Mouse (Mus musculus): ENCODE measurements at regions not wholly inside any gene's neighbourhood (a gene's known extent, or its start where the extent isn't known, plus 50 kb on each side); places are given as distances from the start of the nearest gene placed in this dataset.
A peak's percentile ranks its signal among the peaks of the same experiment; 100 is the strongest.

DNA sequence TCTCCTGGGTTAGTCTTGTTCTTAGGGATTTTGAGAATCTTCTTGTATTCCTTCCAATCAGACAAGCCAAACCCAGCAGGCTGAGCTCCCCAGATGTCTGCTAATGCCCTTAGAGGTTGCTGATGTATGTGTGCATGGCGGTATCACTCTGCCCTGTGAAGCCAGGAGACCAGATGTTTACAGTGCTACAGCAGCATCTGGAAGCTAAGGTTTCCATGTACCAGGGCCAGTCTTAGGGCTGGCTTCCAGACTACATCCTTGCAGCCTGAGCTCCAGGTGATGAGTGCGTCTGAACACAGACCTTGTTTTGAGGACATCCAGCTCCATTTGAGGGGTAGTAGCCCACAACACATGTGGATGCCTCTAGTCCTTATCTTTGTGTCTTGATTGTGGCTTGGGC, 241.7 kb downstream of the Ttc32 start:
- no peak for DNase-seq

DNA sequence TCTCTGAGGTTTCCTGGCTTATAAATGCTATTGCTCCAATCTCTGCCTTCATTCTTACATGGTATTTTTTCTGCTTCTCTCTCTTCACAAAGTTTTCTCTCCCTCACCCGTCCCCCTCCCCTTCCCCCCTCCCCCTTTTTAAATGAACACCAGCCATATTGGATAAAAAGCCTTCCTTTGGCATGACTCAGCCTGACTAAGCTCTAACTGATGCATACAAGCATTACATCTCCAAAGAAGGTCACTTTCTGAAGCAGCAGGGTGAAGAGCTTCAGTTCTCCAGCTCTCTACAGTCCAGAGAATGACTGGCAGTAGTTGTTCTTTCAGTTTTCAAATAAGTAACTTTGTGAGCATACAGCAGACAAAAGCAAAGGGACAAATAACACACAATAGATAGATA, 244.4 kb downstream of the Ttc32 start:
- DNase-seq: no peak

DNA sequence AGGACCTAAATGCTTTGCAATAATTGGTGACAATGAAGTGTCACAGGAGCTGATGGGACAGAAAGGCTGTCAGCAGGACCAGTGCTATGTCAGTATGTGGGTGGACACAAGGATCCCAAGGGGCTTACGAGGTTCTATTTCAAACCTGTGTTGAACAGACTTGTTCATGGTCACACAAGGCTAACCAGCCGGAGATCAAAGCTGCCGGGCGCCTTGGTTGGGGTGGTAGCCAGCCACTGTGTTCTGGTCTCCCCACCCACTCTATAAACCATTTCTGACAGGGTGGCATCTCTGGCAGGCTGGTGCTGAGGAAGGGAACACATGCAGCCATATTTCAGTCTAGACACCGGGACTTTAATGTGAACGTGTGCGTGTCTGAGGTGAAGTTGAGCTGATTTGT, 245.9 kb downstream of the Ttc32 start:
- no peak for DNase-seq

DNA sequence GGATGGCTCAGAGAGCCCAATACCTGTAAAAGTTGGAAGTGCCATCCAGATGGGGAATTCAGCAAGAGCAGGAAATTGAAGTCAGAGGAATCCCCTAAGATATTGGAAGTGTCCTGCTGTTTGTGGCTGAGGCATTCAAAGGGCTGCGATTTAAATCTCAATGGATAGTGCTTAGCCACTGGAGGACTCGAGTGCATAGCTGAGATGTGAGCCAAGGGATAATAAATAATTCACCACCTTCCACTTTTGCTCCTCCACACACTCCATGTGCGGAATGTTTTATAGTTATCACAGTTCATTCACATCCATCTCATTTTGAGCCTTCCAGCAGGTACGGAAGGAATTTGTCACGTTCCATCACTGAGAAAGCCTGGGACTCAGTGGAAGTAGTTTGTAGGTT, 248.9 kb downstream of the Ttc32 start:
- DNase-seq: no peak

DNA sequence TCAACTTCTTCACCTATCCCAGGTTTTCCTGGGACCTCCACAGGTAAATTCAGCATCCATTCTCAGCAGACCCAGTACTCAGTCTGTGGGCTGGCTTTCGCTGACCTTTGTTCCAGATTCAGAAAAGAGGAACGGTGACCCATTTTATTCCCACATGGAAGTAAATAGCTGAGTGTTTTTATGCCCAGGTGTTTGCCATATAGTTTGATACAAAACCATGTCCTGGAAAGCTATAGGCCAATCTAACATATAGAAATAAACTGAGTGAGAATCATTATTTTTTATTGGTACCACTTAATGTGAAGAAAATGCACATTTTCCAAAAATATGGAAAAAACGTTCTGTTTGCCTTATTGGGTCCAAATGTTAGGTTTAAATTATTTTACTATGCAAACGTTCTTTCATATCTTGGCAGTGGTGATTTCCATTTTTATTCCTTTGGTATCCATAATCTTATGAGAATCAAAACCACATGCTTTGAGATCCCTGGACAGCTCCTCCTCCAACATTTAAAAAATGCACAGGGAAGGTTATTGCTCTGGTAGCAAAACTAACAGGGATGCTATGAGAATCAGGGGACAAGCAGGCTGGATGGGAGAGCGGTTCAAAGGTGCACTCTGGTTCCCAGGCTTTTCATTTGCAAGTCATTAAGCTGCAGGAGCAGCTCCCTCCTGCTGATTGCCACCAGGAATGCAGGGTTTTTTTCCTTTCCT, 250.3 kb downstream of the Ttc32 start:
- no peak for DNase-seq

DNA sequence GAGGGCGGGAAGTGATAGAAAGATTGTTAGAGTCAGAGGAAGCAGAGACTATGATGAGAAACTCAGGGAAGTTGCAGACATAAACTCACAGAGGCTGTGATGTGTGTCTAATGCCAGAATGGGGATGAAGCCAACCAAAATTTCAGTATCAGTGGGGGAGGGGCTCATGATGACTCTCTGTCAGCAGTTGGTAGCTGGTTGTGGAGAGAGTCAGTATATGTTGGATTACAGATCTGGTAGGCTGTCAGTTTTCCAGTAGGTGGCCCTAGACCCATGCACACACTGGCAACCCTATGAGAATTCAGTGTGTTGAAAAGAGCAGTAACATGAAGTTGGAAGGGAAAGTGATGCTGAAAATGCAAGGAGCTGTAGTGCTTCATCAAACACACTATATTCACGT, 257.5 kb downstream of the Ttc32 start:
- no peak for DNase-seq

DNA sequence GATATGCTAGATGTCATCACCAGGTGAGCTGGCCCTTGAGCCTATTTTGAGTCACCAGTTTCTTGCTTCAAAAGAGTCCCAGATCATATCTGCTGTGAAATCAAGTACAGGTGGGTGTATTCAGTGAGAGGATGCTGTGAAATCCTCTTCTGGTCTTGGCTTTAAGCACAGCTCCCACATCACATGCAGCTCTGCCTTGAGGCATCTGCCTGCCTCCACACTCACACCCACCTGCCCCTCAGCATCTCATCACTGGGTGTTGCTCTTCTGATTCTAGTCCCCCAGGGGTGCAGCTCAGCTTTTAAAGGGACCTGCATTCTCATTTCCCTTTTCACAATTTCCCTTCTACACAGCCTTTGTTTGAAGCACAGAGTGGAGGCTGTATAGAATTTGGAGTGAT, 262.9 kb downstream of the Ttc32 start:
- no peak for DNase-seq

DNA sequence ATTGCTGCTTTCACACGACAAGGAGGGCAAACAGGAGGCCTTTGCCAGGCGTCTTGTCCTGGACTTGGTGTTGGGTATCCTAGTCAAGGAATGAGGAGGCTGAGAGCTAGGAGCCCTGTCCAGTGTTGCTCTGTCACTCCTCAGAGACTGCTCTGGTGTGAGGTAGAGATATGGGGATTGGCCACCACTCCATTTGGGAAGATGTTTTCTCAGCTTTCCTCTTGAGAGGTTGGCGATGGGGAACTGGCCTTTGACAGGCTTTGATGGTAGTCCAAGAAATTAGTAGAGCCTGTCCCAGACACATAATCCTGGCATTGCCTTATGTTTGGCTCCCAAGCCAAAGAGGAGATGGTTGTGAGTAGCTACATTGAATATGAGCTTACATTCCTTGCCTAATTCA, 265.4 kb downstream of the Ttc32 start:
- DNase-seq: no peak

DNA sequence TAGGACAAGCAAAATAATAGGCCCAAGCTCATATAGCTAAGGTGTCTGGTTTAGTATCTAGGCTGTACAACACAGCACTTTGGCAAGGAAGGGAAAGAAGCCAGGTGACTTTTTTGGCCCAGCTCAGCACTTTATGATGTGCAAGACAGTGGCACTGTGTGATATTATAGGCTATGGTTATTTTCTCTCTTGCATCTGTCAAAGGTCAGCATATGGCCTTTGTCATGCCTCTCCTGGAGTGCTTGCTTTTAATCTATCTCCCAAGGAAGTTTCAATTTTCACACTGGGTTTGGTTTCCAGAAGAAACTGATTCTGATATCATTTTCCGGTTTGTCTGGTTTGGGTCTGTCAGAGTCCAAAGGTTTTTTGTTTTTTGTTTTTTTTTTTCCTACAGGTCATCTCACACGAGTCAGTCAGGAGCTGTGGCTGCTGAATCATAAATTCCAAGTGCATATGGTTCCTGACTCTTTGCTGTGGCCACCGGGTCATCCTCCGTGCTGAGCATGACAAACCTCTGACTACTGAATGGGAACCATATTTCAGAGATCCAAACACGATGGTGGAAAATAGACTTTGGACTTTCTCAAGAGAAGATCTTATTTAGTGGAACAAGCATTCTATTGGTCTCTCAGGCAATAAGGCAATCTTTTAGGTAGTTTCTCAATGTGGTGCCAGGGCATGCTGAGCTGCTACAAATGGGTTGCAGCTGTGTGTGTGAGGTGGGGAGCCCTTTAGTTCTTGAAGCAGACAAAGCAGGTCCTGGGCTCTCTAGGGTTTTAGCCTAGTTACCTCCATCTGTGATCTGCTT, 269.3 kb downstream of the Ttc32 start:
- no peak for DNase-seq

DNA sequence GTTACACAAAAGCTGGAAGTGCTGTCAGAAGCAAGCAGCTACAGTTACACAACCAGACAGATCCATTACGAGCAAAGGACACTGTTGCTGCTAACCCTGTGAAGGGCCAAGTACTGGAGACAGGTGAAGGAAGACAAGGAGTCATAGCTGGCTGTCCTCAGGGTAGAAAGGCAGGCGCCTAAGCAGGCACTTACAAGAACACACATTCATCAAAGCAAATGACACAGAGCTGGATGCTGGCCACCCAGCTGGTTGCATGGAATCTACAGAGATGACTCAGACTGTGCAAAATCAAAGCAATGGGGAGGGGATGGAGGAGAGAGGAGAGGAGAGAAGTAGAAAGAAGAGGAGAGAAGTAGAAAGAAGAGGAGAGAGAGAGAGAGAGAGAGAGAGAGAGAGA, 265.8 kb upstream of the Osr1 start:
- no peak for DNase-seq

DNA sequence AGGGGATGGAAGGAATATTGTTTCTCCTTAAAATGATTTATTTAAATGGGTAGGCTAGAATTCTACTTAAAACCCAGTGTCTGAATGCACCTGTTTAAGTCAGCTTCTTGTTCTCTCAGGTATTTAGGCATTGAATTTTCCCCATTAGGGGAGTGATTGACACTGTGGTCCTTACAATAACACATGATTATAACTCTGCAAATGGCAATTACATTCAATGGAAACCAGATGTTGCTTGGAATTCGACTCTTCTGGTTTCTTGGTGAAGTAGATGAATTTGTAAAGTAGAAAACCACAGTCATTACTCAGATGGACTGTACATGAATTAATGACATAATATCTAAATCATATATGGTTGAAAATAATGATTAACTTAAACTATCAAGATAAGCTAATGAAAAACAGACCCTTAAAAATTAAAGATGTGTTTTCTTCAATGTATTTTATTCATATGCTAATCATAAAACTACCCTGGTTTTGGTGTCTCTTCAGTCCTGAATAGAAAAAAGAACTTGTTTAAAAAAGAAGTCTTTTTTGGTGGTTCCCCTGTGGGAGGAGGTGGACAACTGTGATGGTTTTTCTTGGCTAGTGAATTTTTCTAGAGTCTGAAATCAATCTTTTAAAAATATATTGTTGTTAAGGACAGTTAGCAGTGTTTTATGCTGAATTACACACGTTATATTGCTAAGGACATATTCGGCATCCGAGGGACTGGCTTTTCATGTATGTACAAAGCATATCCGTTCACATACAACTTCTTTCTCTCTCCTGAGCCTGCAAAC, 231.8 kb upstream of the Osr1 start:
- DNase-seq: no peak

DNA sequence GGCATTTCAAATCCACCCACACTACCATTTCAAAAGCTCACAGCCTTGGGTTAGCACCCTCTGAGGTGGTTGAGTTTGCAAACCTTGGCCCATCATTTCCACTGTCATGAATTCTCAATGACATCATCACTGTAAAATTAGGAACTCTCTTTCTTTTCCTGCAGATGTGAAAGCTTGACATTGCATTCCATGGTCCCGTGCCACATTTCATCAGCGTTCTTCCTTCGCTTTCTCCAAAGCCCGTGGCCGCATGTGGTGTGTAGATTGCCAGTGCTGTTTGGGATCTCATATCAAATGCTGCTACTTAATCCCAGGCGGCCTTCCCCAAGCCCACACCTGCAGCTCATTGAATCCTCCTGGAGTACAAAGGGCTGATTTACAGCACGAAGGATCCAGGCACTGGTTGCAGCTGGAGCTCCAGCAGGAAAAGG, 231.1 kb upstream of the Osr1 start:
- no peak for DNase-seq

DNA sequence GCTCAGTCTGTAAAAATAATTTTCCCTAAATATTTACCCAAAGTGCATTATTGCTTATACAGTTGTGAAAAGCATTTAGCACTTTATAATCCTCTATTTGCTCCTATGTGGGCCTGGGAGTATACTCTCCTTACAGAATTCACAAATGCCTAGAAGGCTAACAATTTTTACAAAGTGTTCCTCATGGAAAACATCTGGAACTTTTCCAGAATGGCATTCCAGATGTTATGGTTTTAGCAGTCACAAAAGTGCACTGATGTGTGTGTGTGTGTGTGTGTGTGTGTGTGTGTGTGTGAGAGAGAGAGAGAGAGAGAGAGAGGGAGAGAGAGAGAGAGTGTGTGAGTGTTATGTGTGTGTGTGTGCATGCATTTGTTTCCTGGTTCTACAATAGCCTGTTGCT, 229.1 kb upstream of the Osr1 start:
- no peak for DNase-seq

DNA sequence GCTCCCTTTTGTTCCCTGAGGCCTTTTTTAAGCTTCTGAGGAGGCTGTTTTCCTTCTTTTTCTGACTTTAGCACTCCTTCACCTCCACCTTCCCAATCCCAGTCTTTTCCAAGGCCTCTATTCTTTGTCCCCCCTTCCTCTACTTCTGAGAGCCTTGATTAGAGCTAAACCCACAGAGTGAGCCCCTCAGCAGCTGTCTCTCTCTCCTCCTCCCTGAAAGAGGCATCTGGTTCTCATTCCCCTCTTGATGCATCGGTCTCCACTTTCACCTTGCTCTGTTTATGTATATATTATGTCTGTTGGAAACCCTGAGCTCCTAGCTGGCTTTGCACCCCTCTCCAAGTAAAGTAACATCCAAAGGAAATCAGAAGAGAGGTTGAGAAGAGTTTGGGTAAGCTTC, 224.6 kb upstream of the Osr1 start:
- DNase-seq: no peak

DNA sequence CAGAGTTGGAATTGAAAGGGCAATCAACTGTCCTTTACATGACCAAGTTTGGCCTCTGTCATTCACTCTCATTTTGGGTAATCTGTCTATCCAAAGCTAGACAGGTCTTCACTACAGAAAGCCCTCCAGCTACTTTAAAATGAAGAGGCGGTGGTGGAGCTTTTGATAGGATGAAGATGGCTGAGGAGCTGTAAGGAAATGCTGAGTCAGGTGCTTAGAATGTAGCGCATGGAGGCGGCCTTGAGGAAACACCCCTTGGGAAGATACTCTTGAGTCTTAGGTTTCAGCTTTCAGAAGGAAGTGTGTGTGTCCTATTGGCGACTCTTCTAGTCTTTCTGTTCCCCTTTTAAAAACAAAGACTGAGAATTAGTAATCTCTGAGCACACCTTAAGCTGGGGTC, 214.4 kb upstream of the Osr1 start:
- DNase-seq: no peak

DNA sequence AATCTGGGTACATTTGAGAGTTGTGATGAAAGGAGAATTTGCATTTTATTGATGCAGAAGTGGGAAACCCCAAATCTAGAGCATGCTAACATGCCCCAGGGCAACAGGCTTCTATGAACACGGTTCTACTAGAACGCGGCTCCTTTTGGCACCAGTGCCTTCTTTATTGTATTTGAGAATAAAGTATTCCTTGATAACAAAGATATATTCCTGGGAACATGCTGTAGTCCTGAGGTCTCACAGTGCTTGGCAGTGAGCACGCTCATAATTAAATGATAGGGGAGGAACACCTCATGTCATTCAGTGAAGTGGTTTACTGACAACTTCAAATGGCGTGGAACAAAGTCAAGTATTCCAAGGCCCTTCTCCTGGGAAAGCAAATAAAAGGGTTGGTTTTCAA, 212.1 kb upstream of the Osr1 start:
- DNase-seq: no peak

DNA sequence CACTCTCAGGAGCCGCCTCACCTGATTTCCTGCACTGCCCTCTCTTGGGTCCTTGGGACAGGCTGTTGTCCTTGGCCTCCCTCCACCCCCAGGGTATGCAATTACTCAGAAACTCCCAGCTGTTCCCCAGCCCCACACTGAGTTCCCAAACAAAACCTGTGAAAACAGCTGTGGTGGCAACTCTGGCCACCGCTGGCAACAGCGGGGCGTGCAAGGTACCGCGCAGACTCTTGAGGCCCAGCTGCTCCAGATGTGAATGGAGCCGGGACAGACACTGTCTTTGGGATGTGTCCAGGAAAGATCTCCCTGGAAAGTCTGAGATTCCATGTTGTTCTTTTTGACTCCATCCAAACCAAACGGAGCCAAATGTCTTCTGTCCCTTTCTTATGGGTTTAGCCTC, 211.0 kb upstream of the Osr1 start:
- DNase-seq: peak in 1 of 2 experiments; percentile 3

DNA sequence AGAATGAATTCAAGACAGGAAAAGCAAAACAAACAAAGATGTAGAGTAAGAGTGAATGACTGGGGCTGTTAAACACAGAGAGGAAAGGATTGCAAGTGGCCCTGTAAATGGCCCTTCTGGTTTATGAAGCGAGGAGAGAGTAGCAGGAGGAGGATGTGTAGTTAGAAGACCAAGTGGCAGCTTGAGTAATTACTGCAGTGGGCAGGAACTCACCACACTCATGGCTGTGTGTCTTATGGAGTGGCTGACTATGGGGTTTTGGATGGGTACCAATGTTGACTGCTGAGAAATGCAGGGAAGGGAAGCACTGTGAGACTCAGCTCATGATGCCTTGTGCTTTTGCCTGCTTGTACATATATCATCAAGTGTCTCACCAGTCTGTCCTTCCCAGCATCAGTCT, 204.0 kb upstream of the Osr1 start:
- no peak for DNase-seq

DNA sequence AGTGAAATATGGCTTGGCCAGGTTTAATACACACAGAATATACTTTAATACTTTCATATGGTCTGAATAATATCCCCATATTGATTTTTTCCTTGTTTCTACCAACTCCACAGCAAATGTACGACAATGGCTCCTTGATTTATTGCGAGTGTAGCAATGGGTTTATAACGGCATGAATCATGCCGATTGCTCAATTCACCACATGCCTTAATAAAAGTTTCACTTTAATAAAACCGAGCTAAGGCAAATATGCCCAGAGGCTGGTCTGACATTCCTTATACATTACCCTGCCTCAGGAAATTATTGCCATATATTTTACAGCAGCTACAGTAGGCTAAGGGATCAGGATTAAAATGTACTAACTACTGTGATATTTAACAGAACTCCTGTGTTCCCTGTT, 201.2 kb upstream of the Osr1 start:
- no peak for DNase-seq

DNA sequence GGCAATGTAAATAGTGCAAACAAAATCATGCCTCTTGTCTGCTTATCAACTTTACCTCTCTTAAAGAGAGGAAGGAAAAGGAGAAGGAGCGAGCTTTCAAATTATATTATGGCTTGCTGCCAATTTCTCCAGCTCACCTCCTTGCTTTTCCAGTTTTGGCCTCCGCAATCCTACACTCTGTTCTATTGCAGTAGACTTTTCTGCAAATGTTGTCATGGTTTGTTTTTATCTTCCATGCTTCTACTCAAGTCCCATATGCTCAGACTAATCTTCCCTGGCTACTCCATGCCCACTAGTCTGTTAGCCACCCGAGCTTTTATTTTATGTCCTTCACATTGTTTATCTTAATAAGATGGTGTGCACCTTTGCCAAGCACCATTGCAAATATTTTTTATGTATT, 168.0 kb upstream of the Osr1 start:
- DNase-seq: no peak

DNA sequence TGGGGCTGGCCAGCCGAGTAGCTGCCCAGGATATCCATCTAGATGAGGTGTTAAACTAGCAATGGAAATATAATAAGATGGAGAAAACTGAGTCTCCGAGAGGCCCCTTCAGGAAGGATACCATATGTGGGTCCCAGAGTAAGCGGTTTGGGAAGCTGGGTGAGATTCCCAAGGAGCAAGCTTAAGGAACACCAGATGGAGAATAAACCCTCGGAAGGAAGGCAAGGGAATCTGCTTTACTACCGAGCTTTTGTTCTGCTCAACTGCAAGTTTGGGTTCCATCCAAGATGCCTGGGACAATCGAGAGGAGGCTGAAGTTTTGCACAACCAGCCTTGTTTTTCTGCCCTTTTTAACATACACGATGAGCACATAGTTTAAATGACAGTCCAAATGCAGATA, 164.9 kb upstream of the Osr1 start:
- DNase-seq: no peak

DNA sequence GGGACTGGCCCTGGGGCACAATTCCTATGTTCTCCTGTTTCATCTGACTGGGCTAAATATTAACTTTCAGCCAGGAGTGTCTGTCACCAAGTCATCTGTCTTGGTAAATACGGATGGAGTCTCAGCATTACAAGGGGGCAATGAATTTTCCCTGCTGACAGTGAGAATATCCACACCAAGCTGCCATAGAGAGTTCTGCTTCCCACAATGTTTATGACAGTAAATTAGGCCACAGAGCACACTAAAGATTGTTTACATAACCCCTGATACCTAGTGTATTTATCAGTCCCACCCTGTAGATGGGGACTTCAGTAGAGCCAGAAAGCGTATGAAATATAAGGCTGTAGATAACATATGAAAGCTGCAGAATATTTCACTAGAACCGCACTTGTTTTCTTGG, 150.6 kb upstream of the Osr1 start:
- DNase-seq: no peak

DNA sequence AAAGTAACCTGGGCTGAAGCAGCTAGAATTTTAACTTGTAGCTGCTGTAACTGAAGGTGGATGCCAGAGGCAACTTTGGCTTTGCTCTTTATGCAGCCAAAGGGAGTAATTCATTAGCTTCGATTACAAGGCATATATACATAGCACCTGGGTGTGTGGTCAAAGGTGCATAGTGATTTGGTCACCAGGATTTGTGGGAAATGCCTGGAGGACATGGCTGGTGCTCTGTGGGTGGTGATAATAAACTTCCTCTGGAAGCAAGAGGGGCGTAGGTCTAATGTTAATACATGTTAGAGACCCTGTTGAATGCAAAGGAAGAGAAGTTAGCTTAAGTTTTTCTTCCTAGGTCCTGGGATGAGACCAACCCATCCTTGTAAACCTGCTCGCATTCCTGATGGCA, 139.3 kb upstream of the Osr1 start:
- no peak for DNase-seq

DNA sequence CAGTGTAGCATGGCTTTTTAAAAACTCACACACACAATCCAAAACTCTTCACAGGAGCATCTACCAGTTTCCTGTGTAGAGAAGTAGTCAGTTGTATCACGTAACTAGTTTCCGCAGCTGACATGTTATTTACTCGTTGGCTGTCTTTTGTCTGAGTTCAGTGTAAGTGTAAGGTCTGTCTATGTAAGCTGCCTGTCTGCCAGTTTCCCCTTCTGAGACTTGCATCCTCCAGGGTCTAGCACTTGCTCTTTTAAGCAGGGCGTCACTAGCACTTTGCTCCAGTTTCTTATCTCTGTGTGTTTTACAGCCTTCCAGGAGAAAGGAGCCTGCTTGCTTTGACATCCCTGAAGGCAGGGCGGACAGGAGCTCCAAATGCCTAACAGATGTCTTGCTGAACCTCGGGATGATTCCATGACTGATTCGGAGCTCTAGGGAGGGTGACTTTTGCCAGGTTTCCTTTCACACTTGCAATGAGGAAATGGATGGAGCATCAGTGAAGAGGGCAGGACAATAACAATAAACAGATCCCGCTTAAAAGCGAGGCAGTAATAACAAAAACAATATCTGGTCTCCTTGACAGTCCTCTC, 131.2 kb upstream of the Osr1 start:
- no peak for DNase-seq

All from kidney, adult 8-10 months (tissue).